Mouse (Mus musculus) CD8-positive naive resting alpha-beta T cell, adult 2 months (primary cell): ENCODE measurements around the gene Wdr70.

Experiments
- DNase-seq, 2 experiments: peaks; one replicate each; pipeline ENCODE4 v3.0.0; 2022; ENCODE audit warnings: low read depth in 2 of 2, low spot score in 2 of 2

Wdr70 gene

DNA sequence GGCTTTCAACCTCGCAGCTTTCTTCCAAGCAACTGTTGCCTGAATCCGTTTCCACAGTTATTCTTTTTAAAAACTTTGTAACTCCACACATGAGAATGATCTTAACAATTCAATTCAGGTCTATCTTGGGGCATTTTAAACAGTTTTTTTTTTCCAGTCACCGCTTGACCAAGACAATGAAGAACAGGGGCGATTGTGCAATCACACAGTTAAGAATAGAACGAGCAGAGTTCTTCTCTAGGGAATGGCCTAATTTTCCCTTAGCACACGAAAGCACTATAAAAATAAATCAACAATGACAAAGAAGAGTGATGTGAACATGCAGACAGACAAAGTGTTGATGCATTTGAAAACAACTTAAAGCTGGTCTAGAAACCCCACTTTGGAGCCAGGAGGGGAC lies 223.1 kb downstream of the Wdr70 start:
- DNase-seq: no peak

DNA sequence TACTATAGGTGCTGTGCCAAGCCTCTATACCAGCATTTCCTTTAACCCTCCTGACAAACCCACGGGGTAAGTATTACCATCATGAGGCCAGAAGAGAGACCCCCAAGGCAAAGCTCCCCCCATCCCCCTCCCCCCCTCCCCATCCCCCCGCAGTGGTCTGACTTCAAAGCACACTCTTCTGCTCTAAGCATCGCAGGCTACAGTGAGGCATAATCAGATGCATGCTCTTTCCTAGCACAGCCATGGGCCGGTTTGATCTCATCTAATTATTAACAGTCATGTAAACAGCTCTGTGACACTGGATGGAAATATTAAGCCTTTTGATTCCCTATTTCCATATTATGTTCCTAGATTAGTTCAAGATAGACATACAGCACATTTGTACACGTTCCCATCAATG lies 226.5 kb downstream of the Wdr70 start:
- DNase-seq: no peak

DNA sequence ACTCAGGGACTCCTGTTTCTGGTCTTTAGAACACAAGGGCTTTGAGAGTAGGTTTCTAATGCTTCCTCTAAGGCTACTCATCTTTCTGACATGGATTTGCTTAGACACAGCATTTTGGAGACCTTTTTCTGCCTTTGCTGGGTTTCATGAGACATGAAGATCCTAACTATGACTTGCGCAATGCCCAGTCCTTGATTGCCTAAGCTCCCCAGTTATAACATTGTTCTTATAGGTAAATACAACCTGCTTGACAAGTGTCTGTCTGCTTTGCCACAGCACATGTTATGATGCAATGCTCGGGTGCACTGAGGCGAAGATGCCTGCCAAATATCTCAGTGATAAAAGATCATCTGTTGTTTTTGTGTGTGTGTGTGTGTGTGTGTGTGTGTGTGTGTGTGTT lies 233.7 kb downstream of the Wdr70 start:
- no peak for DNase-seq

DNA sequence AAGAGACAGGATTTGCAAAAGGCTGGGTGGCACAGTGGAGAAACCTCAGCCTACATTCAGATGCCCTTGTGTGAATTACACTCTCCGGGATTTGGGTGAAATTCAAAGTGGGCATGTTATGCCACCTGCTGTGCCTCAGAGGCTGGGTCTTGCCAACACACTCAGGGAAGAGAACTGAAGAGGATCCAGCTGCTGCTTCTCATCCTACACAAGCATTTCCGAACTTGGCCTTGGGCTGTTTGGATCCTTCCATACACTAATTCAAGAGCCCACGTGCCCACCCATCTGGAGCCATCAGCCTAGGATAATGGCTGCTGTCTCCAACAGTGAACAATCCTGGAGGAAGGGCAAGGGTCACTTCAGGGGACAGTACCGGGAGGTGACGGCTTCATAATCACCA lies 235.7 kb downstream of the Wdr70 start:
- DNase-seq: no peak

- DNase-seq: no peak
Observed at GRCm38 (mm10) chr15:7862890-7863289, 236.1 kb downstream of the Wdr70 start.

DNA sequence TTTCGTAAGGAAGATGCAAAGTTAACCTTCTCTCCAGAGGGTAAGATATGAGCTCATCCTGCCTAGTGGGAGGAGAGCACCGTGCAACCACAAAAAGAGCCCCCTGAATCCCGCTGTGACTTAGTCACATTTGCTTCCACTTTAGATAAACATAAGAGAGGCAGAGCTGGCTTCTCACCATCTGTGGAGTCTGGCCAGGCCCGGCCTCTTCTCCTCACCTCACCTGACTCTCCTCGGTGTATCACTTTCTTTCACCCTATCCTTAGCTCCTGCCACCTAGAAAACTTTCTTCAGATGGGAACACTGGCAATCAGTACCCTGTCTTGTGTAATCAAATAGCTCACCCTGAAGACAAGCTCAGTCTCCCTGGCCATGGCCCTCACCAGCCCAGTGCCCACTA lies 240.2 kb downstream of the Wdr70 start:
- no peak for DNase-seq

GRCm38 (mm10) chr15:7857418-7857817 lies 241.6 kb downstream of the Wdr70 start:
- no peak for DNase-seq

DNA sequence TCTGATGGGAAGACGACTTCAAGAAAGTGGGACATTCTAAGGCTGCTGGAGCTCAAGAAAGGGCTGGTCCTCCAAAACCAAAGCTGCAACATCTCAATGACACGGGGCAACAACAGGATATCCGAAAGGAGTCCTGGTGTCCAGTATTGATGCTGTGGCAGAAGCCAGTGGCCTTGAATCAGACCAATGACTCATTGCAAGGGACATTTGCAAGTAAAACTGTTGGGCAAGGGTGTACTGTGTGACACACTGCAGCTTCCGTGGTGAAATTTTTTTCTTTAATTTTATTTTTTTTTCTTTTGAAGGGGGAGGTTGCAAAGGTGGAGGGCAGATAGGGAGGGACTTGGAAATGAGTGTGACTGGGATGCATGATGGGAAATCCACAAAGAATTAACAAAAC lies 256.6 kb downstream of the Wdr70 start:
- no peak for DNase-seq

GRCm38 (mm10) chr15:7841664-7842063 lies 257.3 kb downstream of the Wdr70 start:
- DNase-seq: no peak

DNA sequence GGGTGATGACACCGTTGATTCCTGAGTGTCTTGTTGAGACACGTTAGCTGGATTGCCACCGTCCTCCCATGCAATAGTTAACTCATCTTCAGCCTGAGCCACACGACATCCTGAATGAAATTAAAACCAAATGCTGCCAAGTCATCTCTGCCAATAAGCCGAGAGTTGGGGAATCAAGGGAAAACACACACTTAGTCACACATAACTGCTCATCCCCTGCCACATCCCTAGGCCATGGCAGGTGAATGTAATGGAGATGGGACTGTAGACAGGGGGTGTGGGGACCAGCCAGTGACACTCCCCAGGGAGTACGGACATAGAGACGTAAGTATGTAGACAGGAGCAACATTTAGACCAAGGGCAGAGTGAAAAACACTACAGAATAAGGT lies 260.1 kb downstream of the Wdr70 start:
- DNase-seq: no peak

DNA sequence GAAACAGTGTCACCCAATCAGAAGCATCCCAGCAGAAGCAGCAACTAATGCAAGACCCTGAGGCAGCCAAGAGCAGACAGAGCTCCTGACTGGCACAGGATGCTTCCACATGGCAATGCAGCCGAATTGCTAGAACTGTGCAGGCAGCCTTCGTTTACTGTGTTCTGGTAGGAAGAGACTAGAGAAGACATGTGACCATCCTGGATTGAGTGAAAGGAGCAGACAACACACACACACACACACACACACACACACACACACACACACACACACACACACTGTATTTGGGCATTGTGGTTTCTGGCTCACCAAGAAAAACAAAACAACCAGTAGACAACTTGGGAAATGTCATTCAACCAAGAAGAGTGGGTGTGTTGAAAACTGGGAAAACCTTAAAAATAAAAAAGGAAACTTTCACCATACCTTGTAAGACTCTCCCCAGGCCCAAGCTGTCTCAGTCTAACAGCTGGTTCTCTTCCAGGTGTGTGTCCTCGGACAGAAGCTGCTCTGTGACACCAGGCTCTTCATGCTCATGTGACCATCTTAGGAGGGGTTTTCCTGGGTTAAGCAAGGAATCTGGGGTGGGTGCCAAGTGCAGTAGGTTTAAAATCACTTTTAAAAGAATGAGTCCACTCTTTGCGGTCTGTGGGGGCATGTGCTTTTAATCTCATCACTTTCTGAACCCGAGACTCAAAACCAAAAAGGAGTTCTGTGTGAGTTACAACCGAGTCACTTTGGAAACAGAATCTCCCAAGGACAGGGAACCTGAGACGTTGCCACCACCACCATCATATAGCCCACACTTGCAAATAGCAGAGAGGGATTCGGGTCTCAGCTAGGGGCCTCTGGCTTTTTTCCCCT lies 260.7 kb downstream of the Wdr70 start:
- no peak for DNase-seq

DNA sequence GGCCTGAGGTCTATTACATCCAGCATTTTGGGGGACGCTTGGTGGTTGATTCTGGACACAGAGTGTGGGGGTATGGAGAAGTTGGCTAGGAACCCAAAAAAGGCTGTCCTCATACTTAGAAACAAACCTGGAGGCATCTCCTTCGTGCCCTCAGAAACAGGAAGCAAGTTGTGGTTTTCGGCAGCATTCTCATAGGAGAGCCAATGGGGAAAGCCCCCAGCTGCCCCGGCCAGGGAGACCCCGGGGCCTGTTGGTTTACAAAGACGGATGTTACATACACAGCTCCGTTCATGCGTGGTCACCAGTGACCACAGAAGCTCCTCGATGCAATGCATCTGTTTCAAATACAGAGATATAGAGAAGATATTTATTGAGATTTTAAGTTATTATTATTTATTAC lies 263.6 kb downstream of the Wdr70 start:
- DNase-seq: no peak

DNA sequence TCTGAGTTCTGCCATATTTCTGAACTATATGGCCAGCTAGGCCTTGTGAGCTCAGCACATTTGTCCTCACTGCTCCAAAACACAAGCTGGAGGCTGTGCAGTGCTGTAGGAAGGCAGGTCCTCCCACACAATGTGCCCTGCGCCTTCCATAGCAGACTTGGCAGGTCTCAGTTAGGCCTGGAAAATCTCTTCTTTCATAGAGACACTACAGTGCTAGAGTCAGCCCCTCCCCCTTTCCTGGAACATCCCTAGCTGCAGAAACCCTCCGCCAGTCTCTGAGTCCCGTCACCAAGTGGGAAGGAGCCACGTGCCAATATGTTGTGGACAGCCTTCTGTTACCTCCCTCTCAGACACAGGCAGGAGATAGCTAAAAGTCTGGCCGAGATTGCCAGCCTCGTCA lies 273.5 kb downstream of the Wdr70 start:
- DNase-seq: no peak

GRCm38 (mm10) chr15:7823886-7824285 lies 275.1 kb downstream of the Wdr70 start:
- DNase-seq: no peak
